Mouse (Mus musculus) urinary bladder, postnatal 36 days (tissue): ENCODE measurements around the gene Naxd.
A peak's percentile ranks its signal among the peaks of the same experiment; 100 is the strongest.
"Not testable (repeated sequence)": the region's sequence is repeated elsewhere in the genome, so short reads cannot be mapped to it uniquely, and the experiment has no call there.

ENCODE experiments used
- DNase-seq, 2 experiments: peaks; one replicate each; pipeline ENCODE4 v3.0.0; 2022; ENCODE audit warnings: low spot score in 2 of 2, mixed read lengths in 1 of 2

Naxd gene

GRCm38 (mm10) chr8:11497017-11497990, at the start of gene Naxd:
Gene Naxd, plus strand, starts transcription at chr8:11497506.
- DNase-seq = peak; percentile 81 to 92

- DNase-seq = no peak
These were observed 49.3 kb upstream of the Naxd start for GRCm38 (mm10) chr8:11447910-11448570.

DNA sequence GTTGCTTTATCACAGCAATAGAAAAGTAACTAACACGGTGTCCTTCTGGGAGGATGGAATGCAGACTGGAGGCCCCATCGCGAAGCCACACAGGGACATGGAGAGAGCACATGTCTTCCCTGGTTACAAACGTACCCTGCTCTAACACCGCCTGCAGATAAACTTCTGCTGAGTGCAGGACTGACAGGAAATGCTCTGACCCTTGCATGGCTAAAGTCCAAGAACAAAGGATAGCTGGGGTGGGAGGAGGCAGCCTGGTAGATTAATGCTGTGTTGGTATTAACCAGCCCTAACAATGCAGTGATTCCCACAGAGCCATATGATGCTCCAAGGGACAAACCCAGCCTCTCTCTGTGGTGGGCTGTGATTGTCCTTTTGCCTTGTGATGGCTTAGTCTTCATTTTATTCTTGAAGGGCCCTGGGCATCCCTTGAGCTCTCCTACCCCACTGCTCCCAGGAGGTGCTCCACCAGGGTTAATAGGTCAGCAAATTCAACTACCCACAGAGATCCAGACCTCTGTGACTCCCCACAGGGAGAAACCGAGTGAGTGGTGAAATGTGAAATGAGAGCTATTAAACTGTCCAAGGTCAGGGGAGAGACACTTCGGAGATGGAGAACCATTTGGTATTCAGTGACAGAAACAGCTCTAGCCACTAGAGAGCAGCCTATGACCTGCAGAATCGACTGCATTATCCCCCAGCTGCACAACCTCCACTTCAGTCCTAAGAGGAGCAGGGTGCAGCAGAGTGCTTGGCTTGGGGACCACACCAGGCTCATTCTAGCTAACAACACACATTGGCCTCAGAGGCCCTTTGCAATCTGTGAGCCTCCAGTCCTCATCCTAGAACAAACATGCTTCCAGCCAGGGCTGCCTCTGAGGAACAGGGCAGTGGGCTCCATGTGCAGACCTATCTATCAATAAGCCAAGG, 46.9 kb upstream of the Naxd start:
- no peak for DNase-seq

DNA sequence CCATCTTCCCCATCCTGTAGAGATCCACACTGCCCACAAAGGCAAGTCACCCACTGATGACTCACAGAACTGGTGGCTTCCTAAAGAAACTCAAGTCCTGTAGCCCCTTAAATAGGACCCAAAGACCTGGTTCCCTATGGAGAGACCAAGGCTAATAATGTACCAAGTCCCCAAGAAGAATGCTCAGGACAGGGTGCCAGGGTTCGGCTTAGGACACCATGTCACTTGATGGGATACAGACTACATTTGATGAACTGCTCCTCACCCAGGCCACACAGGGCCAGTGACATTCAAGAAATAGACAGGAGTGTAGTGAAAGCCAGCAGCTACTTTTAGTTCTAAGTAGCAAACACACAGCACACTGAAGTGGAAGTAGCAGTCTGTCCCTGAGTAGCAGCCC, 45.2 kb upstream of the Naxd start:
- no peak for DNase-seq

DNA sequence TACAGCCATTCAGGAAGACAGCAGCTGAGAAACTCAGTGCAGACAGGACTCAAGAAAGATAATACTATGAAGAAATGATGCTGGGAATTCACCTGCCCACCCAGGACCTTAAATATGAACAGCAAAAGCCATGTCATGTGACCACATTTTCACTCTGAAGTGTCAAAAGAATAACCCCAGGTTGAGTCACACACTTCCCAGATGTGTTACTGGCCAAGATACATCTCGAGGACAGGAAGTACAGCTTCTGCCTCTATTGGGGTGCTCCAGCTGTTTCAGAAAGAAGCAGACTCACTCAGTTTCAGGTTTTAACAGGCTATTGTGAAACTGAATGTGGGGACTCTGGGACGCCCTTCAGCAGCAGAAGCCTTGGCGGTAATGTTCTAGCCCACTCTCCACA, 44.7 kb upstream of the Naxd start:
- DNase-seq = no peak

- no peak for DNase-seq
These were observed 44.3 kb upstream of the Naxd start for GRCm38 (mm10) chr8:11452974-11453373.

DNA sequence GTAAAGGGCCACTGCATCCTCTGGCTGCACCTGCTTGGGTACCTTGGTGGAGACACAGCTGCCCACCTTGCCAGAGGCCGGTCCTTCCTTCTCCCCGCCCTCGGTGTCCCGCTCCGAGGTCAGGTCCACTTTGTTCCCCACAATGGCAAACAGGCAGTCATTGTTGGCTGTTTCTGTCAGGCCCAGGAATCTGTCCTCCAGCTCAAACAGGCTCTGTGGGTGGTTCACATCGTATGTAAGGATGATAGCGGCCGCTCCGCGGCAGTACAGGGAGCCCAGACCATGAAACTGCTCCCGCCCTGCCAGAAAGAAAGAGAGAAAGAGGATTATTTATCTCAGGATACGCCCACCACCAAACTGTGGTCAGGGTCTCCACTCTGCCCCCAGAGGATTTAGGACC, 43.1 kb upstream of the Naxd start:
- DNase-seq = no peak

- no peak for DNase-seq
These were observed 40.0 kb upstream of the Naxd start for GRCm38 (mm10) chr8:11457278-11457677.

- DNase-seq = peak in 1 of 2 experiments; percentile 55
These were observed 39.1 kb upstream of the Naxd start for GRCm38 (mm10) chr8:11457981-11458836.

GRCm38 (mm10) chr8:11459016-11459415, 38.3 kb upstream of the Naxd start:
- DNase-seq = no peak

- peak in 1 of 2 experiments; percentile 37 for DNase-seq
These were observed 36.4 kb upstream of the Naxd start for GRCm38 (mm10) chr8:11460934-11461333.

DNA sequence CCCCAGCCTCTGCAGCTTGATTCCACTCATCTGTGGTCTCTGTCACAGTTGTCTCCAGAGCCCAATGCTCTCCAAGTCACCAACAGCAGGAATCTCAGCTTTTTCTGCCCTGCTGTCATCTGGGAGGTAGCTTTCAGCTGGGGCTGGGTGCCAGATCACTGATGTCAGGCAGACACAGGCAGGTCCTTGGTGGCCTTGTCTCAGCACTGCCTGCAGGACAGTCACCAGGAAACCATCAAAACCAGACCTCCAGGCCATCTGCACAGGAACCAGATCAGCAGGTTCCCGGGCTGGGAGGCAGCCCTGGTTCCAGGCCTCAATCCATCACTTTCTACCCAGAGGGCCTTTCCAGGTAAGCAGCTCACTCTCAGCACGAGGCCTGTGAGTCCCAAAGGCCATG, 35.5 kb upstream of the Naxd start:
- DNase-seq = peak; percentile 58 to 65

GRCm38 (mm10) chr8:11462641-11463040, 34.7 kb upstream of the Naxd start:
- DNase-seq = no peak

DNA sequence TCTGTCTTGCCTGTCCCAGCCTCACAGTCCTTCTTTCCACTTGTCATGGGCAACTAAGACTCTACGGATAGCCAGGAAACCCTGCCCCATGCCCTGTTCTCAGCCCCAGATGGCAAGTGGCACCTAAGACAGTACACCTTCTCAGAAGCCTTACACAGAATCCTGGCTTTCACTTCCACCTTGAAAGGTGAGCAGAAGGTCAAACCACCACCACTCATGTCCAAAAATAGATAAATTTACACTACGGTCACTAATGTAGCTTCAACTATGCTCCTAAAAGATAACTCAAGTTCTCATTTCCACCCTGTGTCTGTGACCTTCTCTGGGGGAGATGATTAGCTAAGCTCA, 33.8 kb upstream of the Naxd start:
- no peak for DNase-seq

DNA sequence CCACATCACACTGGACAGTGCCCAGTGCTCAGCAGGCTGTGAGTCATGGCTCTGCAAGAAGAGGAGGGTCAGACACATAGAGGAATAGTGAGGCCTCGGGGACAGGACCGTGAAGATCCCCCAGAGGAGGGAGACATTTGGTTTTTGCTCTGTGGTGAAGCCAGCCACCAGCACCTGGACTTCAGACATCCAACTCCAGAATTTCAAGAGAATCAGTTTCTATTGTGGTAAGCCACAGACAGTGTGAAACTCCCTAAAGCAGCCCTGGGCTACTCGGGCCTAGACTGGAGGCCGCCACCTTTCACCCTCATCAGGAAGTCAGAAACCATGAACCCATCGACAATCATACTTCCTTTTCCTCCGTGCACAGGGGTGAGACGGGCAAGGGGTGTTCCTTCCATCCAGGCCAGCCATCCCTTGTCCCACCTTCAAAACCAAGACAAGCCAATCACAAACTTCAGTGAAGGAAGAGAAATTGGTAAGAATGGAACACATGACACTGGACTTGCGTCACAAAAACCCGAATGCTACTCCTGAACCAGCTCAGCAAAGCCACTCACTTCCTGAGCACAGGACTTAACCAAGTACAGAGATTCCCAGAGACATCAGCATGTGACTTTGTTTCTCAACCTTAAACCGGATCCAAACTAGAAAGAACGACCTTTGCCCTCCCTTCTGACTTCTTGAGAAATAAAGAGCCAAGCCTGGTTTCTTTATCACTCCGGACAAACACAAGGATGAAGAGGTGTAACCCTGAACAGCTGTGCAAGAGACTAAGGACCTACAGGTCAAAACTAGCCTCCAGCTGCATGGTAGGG, 33.2 kb upstream of the Naxd start:
- DNase-seq = peak in 1 of 2 experiments; percentile 32

- no peak for DNase-seq
These were observed 32.7 kb upstream of the Naxd start for GRCm38 (mm10) chr8:11464707-11464964.

- no peak for DNase-seq
These were observed 31.7 kb upstream of the Naxd start for GRCm38 (mm10) chr8:11465619-11466018.

DNA sequence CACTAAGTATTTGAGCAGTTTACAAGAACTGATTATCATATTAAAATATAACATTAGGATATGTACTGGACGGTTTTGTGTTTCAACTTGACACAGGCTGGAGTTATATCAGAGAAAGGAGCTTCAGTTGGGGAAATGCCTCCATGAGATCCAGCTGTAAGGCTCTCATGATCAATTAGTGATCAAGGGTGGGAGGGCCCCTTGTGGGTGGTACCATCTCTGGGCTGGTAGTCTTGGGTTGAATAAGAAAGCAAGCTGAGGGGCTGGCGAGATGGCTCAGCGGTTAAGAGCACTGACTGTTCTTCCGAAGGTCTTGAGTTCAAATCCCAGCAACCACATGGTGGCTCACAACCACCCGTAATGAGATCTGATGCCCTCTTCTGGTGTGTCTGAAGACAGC, 30.8 kb upstream of the Naxd start:
- DNase-seq = not testable (repeated sequence)

DNA sequence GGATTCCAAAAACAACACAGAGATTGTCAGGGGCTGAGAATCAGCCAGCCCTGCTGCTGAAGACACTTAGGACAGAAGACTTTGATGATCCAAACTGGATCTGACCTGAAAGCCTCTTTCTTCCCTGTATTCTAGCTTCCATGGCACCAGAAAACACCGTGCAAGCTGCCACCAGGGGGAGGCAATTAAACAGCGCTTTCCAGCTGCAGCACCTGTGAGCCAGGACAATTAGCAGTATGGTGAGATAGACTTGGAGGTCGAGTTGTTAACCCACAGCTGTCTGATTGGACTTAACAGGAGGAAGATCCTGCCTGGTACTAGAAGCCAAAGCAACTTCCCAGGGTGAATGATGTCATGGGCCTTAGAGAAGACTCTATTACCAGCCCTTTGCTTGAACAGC, 28.2 kb upstream of the Naxd start:
- peak in 1 of 2 experiments; percentile 42 for DNase-seq

- no peak for DNase-seq
These were observed 26.6 kb upstream of the Naxd start for GRCm38 (mm10) chr8:11470694-11471093.
